Mouse (Mus musculus) adrenal gland (tissue): ENCODE results near the gene Slc17a5.
"Not testable (repeated sequence)": the region's sequence is repeated elsewhere in the genome, so short reads cannot be mapped to it uniquely, and the experiment has no call there.

Experiments used
- intact Hi-C: fragments of 180-260 bp; cut with DNase I; formaldehyde crosslinking; loops from one replicate; pipeline ENCODE4 v1.15.1; 2025

Slc17a5 gene

DNA sequence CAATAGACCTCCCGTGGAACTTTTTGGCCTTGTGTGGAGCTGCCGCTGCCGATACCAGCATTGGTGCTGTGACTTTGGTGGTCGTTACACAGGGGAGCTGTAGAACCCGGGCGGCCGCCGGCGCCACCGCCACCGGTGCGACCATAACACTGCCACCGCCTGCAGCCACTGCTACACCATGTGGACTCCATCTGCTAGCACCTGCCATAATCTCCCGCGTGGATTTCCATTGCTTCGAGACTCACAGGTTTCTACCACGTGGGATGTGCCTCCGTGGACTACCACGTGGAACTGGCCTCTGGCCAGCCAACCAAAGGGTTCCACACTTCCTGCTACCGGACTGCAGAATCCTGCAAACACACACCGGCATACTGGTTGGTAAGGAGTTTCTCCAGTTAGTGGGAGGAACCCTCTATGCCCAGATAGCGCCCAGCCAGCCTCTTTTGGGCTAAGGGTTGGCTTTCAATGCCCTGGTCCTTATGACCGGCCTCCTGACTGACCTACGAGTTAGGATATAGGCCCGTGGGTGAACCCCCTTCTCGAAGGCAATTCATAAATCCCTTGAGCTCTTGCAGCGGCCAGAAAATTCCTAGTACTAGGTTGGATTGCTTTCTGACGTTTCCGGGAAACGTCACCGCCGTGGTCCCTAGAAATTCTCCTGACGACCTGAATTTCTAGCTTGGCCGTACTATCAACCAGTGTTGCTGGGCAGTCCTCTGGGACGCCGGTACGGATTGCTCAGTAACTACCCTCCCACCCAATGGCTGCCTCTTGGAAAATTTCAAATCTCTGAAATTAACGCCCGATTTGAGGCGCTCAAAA is 66.8 kb downstream of the Slc17a5 start:
- intact Hi-C loops: no loop called here

DNA sequence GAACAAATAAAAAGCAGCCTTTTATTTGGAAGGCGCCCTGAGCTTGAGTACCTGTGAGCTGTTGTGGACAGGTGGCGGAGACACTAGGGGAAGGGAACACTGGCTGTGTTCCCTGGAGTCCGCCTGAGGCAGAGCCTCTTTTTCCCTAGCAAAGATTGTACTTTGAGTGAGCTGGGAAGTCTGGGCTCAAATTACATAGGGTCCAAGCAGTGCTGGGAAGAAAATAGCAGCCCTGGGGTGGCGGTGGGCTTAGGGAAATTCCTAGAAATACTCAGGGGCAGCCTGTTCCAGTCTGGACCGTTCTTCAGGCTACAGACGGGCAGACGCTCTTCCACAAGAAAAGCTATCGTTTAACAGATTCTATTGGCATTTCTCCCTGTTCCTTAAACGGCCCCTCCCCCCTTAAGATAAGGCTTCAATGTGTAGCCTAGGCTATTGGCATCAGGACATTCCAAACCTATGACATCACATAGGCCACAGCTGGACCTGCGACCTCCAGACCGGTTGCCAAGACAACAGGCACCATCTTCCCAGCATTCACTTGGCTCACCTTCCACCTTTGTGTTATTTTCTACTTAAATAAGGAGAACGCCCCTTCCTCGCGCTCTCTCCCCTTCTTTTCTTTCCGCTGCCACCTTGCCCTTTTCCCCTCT is 67.6 kb downstream of the Slc17a5 start:
- intact Hi-C loops: no loop called here

DNA sequence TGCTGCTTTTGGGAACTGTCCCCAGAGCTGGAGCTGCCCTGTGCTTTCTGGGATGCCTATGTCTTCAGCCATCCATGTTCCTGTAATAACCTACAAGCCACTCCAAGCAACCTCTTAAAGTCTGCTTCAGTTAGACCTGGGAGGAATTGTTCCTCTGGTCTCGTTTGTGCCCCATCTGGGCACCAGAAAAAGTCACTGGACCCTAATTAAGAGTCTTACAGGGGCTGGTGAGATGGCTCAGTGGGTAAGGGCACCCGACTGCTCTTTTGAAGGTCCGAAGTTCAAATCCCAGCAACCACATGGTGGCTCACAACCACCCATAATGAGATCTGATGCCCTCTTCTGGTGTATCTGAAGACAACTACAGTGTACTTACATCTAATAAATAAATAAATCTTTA is 70.6 kb downstream of the Slc17a5 start:
- intact Hi-C loops: not testable (repeated sequence)

DNA sequence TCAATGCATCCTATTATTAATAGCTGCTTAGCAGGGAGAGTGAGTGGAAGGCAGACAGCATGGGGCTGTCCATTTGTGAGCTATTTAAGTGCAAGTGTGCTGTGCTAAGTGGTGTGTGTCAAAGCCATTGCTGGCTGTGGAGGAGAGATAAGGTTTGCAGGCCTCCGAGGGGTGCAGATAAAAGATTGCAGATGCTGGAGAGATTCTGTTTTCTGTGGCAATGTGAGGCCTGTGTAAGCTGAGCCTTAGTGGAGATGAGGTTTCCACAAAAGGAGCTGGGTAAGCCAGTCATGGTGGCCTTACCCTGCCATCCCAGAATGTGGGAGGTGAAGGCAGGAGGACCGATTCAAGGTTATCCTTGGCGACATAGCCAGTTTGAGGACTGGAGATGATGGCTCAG is 71.7 kb downstream of the Slc17a5 start:
- intact Hi-C loops: no loop called here

DNA sequence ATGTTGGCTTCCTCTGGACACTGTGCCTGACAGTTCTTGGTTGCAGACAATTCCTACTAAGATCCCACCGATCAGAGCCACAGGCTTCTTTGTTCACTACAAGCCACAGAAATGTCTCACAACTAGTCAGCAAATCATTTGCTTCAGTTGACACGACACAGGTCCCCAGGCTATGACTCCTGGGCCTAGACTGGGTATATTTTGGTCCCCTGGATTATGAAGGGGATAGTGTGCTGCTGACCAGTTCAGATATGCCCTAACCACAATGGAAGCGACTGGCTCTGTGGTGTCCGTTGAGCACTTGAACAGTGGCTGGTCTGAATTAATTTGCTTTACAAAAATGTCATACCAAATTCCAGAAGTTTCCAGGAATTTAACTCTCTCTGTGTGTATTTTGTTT is 73.2 kb downstream of the Slc17a5 start:
- intact Hi-C loops: no loop called here

DNA sequence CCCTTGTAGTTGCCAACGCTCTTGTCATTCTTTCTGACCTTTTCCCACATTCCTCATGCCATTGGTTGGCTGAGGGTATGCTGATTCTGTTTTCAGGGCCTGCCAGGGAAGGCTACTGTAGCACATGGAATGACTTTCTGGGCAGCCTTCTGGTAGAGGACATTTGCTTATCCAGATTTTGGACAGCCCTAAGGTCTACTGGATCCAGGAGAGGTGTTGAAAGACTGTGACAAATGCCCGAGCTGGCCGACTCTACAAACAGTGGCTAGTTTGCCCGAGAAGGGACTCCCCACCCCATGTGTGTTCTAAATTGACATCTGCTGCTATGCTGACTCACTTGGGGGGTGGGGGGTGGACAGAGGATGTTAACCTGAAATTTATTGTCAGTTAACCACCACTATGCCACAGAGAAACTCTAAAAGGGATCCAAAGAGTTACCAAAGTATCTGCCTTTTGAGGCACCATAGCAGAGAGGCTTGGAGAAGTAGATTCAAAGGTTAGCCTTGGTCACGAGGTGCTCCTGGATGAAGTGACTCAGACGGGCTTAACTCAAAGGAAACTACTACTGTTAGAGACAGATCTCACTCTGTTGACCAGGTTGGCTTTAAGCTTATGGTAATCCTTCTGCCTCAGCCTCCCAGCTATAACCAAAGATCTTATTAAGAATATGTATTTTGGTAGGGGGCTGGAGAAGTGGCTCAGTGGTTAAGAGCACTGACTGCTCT is 73.9 kb downstream of the Slc17a5 start:
- intact Hi-C loops: no loop called here

DNA sequence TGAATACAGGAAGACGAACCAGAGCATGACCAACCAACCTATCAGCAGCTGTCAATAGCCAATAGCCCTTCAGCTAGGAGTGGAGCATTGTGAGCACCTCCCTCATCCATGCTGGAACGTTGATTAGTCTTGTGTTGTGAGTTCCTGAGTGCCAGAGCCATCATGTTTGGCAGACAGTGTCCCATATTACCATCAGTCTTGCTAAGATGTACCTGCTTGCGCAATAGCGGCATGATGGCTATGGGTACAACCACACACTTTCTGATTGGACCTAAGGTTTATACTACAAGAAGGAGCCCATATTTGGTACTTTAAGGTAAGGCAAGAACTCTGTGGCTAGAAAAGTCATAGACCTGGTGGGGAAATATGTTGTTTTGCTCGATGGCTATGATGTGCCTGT is 76.1 kb downstream of the Slc17a5 start:
- intact Hi-C loops: no loop called here

DNA sequence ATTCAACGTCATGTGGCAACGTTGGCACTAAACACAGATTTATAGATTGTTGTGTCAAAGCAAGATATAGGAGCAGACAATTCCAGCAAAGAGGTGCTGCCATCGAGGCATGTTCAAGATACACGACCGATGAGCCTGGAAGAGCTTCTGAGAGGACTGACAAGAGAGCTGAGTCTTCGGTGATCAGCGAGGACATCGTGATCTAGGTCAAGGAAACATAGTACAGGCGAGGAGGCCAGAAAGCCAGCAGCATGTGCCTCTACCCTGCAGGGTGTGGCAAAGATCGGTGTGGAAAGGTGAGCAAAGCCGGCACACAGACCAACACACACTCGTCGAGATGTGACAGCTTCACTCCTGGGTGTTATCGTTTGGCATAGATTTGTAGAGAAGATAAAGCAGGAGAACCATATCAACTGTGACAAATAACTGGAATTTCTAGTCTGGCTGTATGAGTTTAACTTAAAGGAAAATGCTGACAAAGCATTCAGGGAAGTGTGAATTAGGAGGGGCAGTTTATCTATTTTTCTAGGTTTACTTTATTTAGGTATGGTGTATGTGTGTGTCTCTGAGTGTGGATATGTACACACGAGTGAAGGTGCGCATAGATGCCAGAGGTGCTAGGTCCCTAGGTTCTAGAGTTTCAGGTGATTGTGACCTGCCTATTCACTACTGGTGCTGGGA is 79.6 kb downstream of the Slc17a5 start:
- intact Hi-C loops: no loop called here

DNA sequence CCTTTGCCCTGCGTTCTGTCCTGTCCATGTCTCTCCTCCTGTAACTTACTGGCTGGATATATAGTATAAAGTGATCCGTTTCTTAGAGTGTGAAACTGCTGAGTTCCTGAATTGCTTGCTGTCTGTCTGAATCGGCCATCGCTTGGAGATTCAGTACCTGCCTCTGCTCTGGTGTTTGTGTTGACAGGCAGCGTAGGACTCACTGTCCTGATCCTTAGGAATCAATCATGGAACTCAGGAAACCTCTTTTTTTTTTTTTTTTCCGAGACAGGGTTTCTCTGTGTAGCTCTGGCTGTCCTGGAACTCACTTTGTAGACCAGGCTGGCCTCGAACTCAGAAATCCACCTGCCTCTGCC is 81.1 kb downstream of the Slc17a5 start:
- intact Hi-C loops: no loop called here

DNA sequence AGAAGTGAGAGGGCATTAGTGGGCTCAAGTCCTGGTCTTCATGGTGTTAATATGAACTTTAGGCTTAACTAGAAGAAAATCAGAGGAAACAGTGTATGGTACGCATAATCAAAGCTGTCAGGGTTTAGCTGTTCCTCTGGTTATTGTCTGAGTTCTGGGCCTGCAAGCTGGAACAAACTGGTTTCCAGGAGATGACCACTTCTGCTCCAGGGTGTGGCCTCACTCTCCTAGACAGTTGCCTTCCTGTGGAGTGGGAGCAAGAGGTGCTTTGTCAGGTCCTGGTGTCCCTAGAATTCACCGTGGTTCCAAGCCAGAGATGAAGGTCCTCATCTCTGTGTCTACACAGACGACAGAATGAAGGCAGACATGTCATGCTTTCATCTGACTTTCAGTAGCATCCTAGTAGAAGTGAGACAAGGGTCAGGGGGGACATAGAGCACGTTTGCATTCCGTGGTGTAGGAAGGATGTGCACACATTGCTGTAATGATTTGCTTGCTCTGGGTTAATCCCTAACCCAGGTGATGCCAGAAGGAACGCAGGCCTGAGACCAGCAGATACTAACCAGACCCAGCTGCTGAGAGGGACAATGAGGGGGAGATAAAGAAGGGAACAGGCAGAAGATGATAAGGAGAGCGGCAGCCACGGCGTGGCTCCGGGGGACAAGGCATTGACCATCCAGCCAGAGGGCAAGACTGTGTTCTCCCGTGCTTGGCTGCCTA is 81.7 kb downstream of the Slc17a5 start:
- intact Hi-C loops: no loop called here

DNA sequence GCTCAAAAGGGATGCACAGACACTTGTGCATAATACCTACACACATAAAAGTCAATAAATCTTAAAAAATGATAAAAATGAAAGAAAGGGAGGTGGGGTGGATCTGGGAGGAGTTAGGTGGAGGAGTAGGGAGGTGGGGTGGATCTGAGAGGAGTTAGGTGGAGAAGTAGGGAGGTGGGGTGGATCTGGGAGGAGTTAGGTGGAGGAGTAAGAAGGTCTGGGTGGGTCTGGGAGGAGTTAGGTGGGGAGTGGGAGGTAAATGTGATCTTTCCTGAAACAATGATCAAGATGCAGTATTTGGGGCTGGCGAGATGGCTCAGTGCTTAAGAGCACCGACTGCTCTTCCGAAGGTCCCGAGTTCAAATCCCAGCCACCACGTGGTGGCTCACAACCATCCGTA is 82.6 kb downstream of the Slc17a5 start:
- intact Hi-C loops: no loop called here

DNA sequence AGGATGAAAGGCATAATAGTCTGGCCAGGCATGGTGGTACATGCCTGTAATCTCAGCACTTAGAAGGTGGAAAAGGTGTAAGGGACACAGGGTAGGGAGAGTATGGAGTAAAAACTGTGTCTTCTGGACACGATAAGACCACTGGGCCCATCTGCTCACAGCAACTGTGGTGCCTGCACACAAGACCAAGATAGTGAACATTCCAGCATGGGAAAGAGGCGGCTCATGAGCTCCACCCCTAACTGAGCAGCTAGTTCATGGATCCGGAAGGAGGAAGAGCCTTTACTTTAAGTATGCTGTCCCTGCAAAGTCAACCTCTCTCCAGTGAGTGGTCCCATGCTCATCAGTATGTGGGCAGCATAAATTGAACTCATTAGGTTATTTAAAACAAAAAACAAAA is 83.2 kb downstream of the Slc17a5 start:
- intact Hi-C loops: no loop called here

DNA sequence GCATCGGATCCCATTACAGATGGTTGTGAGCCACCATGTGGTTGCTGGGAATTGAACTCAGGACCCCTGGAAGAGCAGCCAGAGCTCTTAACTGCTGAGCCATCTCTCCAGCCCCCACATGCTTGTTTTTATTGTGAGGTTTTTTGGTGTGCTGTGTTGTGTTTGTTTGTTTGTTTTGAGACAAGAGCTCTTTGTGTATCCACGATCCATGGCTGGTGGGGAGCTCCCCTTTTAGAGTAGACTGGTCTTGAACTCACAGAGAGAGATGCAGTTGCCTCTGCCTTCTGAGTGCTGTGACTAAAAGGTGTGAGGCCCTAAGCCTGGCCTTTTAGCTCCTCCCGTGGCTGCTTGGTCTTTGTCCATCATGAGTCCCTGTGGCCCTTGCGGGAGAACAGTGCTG is 83.7 kb downstream of the Slc17a5 start:
- intact Hi-C loops: no loop called here

DNA sequence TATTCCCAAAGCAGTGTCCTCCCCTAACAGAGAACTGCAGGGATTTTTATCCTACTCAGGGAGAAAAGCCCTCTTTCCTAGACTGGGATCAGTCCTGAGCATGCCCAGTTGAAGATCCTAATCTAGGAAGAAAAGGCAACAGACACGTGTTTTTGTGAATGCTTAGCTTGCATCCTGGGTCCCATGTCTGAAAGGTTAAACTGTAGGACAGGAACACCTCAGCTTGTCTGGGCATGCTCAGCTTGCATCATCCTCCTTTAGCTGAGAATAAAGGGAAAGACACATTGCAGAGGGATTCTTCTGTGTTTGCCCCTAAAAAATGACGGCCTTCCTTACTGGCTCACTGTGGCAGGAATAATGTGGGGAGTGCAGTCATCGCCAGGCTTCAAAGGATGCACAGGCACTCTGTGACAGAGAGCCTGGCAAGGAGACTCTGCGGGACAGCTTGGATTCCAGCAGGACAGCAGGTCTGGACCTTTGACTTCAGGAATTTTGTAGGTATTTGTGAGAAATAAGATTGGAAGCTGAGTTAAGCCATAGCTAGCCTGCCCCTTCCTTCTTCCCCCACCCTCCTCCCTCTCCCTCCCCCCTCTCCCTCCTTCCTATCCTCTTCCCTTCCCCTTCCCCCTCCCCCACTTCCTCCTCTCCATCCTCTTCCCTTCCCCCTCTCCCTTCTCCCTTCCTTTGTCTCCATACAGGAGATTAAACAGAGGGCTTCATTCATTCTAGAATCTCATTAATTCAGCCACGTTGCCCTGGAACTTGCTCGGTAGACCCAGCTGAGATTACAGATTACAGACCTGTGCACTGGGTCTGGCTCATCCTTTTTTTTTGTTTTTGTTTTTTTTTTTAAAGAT is 84.4 kb downstream of the Slc17a5 start:
- intact Hi-C loops: no loop called here

DNA sequence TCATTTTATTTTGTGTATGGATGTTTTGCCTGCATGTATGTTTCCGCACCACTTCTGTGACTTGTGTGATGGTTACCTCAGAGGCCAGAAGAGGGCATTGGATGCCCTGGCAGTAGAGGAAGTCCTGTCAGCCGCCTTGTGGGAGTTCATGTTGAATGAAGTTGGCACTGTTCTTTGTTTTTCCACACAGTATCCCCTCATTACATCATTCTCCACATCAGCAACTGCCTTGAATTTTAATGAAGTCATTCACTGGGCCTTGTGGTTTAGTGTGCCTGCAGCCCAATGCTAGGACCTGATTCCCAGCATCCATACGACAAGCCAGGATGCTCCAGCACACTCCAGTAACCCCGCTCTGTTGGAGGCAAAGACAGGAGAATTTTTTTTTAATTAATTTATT is 86.6 kb downstream of the Slc17a5 start:
- intact Hi-C loops: no loop called here

DNA sequence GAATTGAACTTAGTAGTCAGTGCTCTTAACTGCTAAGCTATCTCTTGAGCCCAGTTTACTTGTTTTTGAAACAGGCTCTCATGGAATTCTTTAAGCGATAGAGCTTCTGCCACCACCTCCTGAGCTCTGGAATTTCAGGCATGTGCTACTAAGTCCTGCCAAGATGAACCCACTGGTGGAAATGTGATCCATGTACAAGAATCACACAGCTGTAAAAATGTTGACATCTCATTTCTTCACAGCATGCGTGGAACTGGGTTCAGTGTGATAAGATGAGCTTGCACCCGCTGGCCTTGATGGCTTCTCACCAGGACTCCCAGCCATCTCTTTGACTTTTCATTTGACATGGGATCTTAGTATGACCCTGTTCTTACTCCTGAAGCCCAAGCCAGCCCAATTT is 87.5 kb downstream of the Slc17a5 start:
- intact Hi-C loops: no loop called here

DNA sequence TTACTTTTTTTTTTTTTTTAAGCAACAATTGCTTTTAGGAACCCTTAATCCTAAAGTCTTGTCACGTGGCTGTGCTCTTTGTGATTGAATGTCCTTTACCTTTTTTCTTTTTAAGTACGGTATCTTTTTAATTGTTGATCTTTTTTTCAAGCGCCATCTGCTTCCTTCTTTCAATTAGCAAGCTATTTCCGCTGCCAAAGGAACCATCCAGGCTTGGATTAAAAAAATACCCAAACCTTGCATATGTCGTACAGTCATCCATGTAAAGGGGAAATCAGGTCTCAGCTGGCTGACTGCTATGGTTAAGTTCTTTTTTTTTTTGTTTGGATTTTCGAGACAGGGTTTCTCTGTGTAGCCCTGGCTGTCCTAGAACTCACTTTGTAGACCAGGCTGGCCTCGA is 94.7 kb downstream of the Slc17a5 start:
- intact Hi-C loops: no loop called here

DNA sequence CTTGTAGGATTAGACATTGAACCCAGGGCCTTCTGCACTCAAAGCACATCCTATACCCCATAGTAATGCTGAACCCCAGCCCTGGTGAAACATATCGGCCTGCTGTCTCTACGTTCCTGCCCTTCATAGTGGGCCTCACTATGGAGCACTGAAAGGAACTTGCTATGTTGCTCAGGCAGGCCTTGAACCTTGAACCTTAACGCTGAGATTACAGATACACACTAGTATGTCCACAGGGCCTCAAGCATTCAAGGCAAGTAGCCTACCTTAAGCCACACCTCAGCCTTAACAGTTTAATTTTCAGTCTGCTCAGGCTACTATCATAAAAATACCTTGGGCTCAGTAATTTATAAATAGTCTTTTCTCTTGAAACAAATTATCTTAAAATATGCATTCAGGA is 95.6 kb downstream of the Slc17a5 start:
- intact Hi-C loops: no loop called here

DNA sequence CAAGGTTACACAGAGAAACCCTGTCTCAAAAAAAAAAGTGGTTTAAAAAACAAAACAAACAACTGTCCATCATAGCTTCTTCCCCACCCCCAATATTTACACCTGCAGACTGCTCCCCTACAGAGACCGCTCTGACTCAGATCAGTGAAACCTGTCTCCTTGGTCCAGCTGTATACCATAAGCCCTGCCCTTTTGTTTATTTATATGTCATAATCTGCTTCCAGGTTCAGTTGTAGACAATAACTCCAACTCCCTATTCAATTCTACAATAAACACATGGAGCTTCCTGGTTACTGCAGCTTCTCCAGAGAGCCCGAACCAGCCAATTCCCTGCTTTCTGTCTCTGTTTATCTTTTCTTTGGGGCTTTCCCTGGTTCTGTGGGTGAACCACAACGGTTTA is 96.7 kb downstream of the Slc17a5 start:
- intact Hi-C loops: no loop called here

DNA sequence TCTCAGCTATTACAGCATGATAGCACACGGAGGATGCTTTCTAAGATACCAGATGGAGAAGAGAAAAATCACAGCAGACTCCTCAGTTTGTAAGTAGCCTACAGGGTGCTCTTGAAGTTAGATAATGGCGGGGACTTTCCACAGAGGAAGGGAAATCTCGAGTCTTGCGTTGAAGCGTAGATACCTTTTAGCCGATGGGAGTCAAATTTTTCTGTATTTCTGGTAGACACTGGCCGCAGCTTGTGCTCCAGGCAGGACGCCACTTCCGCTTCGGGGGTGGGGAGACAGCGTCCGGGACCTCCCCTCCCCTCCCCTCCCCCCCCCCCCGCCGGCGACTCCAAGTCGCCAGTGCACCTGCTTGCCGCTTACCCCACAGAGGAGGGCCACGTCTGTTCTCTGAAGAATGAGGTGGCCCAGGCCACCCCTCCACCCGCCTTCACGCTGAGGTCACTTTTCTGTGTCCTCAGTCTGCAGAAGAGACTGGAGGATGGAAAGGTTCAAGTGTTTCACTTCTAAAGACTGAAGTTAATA is 98.9 kb downstream of the Slc17a5 start, which contains the start of gene Eef1a1:
Gene Eef1a1 (minus strand): TSS at position 262 of the 531 bp plus-strand sequence.
- intact Hi-C loops: no loop called here
